Mouse (Mus musculus): ENCODE measurements around the gene Entr1. TPM values are rescaled to one million over a fixed set of nuclear protein-coding genes. Genes with fewer than 3 reads are reported as not detected.

Gene Entr1
- polyA plus RNA-seq, 1 experiment from 2014 or later: 115 TPM

DNA sequence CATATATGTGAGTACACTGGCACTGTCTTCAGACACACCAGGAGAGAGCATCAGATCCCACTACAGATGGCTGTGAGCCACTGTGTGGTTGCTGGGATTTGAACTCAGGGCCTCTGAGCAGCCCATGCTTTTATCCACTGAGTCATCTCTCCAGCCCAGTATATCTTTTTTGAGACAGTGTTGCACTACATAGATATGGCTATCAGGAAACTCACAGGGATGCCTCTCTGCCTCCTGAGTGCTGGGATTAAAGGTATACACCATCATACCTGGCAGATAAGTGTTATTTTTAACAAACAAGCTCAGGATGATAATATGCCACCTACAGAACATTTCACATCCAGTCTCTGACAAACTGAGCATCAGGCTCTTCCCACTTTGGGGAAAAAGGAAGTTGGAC is 27.9 kb upstream of the Entr1 start:
- H3K4me1 ChIP-seq (ENCODE audit: control insufficient read depth, insufficient read depth, low read length): no peaks in the 10 kb centered on the region
- H3K36me3 ChIP-seq (ENCODE audit: control insufficient read depth, insufficient read depth, low read length): peaks cover 10% of the 10 kb centered on the region
- ATAC-seq (ENCODE audit: low FRiP score) (no peak), DNase-seq (ENCODE audit: low spot score, missing footprints) (no peak)
- no peak overlapping the region for H3K27ac ChIP-seq (ENCODE audit: low read depth, low read length)
- H3K27me3 ChIP-seq (ENCODE audit: control insufficient read depth, insufficient read depth, low read length): no peaks in the 10 kb centered on the region
- H3K4me3 ChIP-seq (ENCODE audit: low read depth, low read length): no peak overlapping the region
- no peak overlapping the region for H3K9ac ChIP-seq (ENCODE audit: low read length)
- H3K9me3 ChIP-seq (ENCODE audit: control insufficient read depth, low read length): no peaks in the 10 kb centered on the region
- no peak overlapping the region for H3K4me2 ChIP-seq

DNA sequence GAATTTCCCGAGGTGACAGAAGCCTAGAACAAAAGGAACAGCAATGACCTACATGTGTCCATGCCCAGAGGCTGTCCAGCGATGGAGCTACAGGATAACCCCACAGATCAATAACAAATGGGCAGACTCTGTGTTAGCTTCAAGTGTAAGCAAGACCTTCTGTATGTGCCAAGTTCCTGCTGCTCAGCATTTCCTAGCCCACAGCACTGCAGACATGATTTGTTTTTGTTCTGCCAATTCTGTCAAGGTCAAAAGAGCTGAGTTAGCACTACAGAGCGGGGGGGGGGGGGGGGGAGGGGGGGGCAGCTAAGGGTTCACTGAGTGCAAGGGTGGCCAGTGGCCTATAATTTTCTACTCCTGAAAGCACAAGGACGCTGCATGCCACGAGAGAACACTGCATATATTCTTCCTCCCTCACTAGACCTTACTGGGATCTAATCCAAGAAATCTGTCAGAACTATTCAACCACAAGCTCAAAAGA is 21.9 kb upstream of the Entr1 start:
- no peak for ATAC-seq (ENCODE audit: low FRiP score)
- no peak overlapping the region for H3K4me3 ChIP-seq (ENCODE audit: low read depth, low read length)
- H3K27me3 ChIP-seq (ENCODE audit: control insufficient read depth, insufficient read depth, low read length): no peaks in the 10 kb centered on the region
- peaks cover 17% of the 10 kb centered on the region for H3K4me1 ChIP-seq (ENCODE audit: control insufficient read depth, insufficient read depth, low read length)
- H3K4me2 ChIP-seq: no peak overlapping the region
- peaks cover 11% of the 10 kb centered on the region for H3K36me3 ChIP-seq (ENCODE audit: control insufficient read depth, insufficient read depth, low read length)
- 86% methylated on average over 5 of the region's 5 CpGs for WGBS
- no peaks in the 10 kb centered on the region for H3K9me3 ChIP-seq (ENCODE audit: control insufficient read depth, low read length)
- no peak overlapping the region for H3K9ac ChIP-seq (ENCODE audit: low read length)
- DNase-seq (ENCODE audit: low spot score, missing footprints): peak; percentile 49
- H3K27ac ChIP-seq (ENCODE audit: low read depth, low read length): no peak overlapping the region

DNA sequence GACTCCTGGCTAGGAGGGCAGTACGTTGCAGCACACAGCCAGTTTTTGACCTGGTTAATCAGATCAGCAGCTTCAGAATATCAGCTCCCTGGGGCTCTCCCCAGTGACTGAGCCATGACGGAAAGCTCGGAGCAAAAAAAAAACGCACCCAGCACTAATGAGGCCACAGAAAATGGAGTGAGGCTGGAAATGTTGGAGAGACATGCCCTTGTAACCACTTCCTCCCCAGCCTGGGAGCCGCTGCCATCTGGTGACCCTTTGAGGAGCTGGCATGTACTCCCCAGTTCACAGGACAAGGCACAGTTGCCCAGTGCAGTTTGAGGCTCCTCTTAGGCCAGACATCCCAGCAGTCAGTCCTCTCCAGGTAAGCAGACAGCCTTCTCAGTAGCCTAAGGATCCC is 21.0 kb upstream of the Entr1 start:
- Histone ChIP-seq H3K9me3 (ENCODE audit: control insufficient read depth, low read length) (no peaks in the 10 kb centered on the region), H3K27me3 (ENCODE audit: control insufficient read depth, insufficient read depth, low read length) (no peaks in the 10 kb centered on the region), H3K4me1 (ENCODE audit: control insufficient read depth, insufficient read depth, low read length) (peaks cover 22% of the 10 kb centered on the region), H3K4me3 (ENCODE audit: low read depth, low read length) (no peak overlapping the region), H3K27ac (ENCODE audit: low read depth, low read length) (no peak overlapping the region), H3K9ac (ENCODE audit: low read length) (no peak overlapping the region), H3K4me2 (no peak overlapping the region), H3K36me3 (ENCODE audit: control insufficient read depth, insufficient read depth, low read length) (peaks cover 11% of the 10 kb centered on the region)
- WGBS: 73% methylated on average over 5 of the region's 5 CpGs
- no peak for ATAC-seq (ENCODE audit: low FRiP score)
- DNase-seq (ENCODE audit: low spot score, missing footprints): no peak

DNA sequence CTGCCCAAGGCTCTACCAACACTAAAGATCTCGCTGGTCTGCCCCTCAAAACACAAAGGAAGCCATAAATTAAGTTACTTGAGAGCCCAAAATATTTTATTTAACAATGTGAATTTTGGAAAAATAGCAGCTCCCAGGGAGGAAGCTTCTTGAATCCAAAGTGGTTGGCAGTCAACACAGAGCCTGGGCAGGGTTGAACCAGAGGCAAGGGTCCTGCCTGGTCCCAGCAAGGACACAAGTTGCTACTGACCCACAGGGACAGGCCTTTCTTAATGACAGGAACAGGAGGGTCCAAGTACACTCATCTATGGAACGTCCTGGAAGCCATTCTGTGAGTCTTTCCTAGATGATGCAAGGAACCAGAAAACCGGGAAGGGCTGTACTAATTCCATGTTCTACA is 20.2 kb upstream of the Entr1 start:
- Histone ChIP-seq H3K4me1 (ENCODE audit: control insufficient read depth, insufficient read depth, low read length) (peaks cover 22% of the 10 kb centered on the region), H3K27me3 (ENCODE audit: control insufficient read depth, insufficient read depth, low read length) (no peaks in the 10 kb centered on the region), H3K27ac (ENCODE audit: low read depth, low read length) (no peak overlapping the region), H3K9ac (ENCODE audit: low read length) (no peak overlapping the region), H3K9me3 (ENCODE audit: control insufficient read depth, low read length) (no peaks in the 10 kb centered on the region), H3K36me3 (ENCODE audit: control insufficient read depth, insufficient read depth, low read length) (peaks cover 9% of the 10 kb centered on the region; the same call in 1 of the 2 replicates), H3K4me2 (no peak overlapping the region), H3K4me3 (ENCODE audit: low read depth, low read length) (peak overlapping the region; percentile 92; the same call in 1 of the 2 replicates)
- 59% methylated on average over 3 of the region's 3 CpGs for WGBS
- DNase-seq (ENCODE audit: low spot score, missing footprints) (no peak), ATAC-seq (ENCODE audit: low FRiP score) (peak; percentile 54; the same call in 1 of the 2 replicates)

DNA sequence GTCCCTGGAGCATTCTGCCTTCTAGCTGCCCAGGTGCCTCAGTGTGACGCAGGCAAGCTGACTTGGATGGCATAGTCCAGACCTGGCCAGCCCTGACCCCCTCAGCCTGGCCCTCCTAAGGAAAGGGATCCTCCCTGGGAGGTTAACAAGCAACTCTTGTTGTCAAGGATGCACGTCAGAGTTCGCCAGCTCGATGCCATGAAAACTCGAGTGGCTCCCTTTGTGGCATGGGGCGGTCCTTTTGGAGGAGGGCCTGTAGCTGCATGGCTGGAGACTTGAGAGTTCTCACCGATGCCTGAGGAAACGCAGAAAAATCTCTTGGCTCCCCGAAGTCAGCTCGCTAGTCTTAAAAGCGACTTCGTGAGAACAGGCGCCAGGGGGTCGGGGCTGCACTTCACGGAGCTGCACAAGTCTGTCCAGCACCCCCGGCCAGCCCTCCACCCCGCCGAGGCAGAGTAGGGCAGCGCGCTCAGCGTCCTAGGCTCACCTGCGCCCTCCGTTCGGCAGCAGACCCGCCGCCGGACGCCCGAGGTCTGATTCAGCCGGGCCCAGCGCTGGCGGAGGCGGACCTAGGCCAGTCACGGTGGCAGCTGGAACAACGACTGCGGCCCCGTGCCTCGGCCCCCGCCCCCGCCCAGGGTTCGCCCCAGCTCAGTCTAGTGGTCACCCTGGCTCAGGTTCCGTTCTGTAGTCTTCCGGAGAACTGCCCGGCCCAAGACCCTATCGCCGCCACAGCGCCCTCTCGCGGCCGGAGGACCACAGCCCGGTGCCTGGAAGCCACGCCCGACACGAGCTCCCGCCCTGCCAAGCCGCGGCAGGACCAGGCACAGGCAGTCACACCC is 19.6 kb upstream of the Entr1 start, which contains the start of gene Inpp5e:
Inpp5e (minus strand) TSS at position 689 of the 842 bp plus-strand sequence.
- H3K4me3 ChIP-seq (ENCODE audit: low read depth, low read length): peak within 1 kb of the TSS; percentile 92
- ATAC-seq (ENCODE audit: low FRiP score): peak; percentile 95
- peaks cover 22% of the 10 kb centered on the region for H3K4me1 ChIP-seq (ENCODE audit: control insufficient read depth, insufficient read depth, low read length)
- H3K27me3 ChIP-seq (ENCODE audit: control insufficient read depth, insufficient read depth, low read length): no peaks in the 10 kb centered on the region
- H3K4me2 ChIP-seq: peak within 1 kb of the TSS; percentile 92
- H3K9me3 ChIP-seq (ENCODE audit: control insufficient read depth, low read length): no peaks in the 10 kb centered on the region
- peak; percentile 100 for DNase-seq (ENCODE audit: low spot score, missing footprints)
- H3K27ac ChIP-seq (ENCODE audit: low read depth, low read length): peak within 1 kb of the TSS; percentile 44; the same call in 1 of the 2 replicates
- H3K9ac ChIP-seq (ENCODE audit: low read length): peak within 1 kb of the TSS; percentile 95
- peaks cover 6% of the 10 kb centered on the region; the same call in 1 of the 2 replicates for H3K36me3 ChIP-seq (ENCODE audit: control insufficient read depth, insufficient read depth, low read length)
- 1% methylated on average over 57 of the region's 57 CpGs for WGBS

DNA sequence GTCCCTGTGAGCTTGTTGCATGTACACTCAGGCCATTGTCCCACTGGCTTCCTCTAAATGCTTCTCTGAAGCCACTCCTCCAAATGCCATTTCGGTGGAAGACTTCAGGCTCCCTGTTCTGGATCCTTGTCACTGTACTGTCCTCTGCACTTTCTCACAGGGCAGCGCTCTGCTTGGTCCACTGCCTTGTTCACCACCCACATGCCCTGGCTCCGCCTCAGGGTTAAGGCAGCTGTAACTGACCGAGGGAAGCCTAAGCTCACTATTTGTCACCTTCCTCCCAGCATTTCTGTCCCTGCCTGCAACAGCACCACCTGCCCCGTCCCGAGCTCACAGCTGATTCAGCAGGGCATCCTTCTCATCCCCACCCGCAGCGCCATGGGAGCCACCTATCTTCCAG is 14.2 kb upstream of the Entr1 start:
- Histone ChIP-seq H3K9me3 (ENCODE audit: control insufficient read depth, low read length) (no peaks in the 10 kb centered on the region), H3K9ac (ENCODE audit: low read length) (no peak overlapping the region), H3K4me2 (no peak overlapping the region), H3K36me3 (ENCODE audit: control insufficient read depth, insufficient read depth, low read length) (peaks cover 17% of the 10 kb centered on the region), H3K4me1 (ENCODE audit: control insufficient read depth, insufficient read depth, low read length) (peaks cover 21% of the 10 kb centered on the region), H3K4me3 (ENCODE audit: low read depth, low read length) (no peak overlapping the region), H3K27ac (ENCODE audit: low read depth, low read length) (no peak overlapping the region), H3K27me3 (ENCODE audit: control insufficient read depth, insufficient read depth, low read length) (no peaks in the 10 kb centered on the region)
- DNase-seq (ENCODE audit: low spot score, missing footprints) (no peak), ATAC-seq (ENCODE audit: low FRiP score) (no peak)
- WGBS: 85% methylated on average over 8 of the region's 8 CpGs

DNA sequence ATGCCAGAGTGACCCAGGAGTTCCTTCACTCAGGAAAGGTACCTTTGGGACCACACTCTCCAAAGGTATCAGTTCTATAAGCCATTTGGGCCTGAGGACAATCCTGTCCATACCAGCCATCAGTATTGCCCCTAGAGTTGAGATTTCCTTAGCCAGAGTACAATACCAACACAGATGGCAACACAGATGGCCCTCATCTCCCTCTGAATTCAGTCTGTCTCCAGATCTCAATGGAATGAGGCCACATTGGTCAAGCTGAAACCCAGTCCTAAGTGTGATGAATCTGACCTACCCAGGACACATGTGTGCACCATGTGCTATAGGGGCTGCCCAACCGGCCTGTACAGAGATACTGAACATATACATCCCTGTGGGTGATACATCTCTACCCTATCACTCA is 13.1 kb upstream of the Entr1 start:
- no peak for ATAC-seq (ENCODE audit: low FRiP score)

DNA sequence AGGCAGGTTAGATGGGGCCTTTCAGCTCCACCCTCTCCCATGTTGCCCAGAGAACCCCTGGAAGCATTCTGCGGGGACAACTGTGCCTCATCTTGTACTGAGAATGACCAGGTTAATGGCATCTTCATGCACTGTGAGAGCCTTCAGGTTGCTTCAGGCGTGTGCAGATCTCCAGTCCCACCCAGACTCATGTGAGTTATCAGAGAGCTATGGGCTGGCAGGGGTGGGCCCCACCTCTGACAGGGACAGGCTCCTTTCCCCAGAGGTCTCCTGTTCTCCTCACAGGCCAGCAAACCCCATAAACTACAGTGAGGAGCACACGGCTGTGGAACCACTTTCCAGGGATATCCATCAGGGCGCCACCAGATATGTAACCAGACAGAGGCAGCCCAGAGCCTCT is 11.9 kb upstream of the Entr1 start:
- Histone ChIP-seq H3K27me3 (ENCODE audit: control insufficient read depth, insufficient read depth, low read length) (no peaks in the 10 kb centered on the region), H3K27ac (ENCODE audit: low read depth, low read length) (no peak overlapping the region), H3K4me3 (ENCODE audit: low read depth, low read length) (no peak overlapping the region), H3K4me2 (no peak overlapping the region), H3K9me3 (ENCODE audit: control insufficient read depth, low read length) (no peaks in the 10 kb centered on the region), H3K36me3 (ENCODE audit: control insufficient read depth, insufficient read depth, low read length) (peaks cover 29% of the 10 kb centered on the region), H3K4me1 (ENCODE audit: control insufficient read depth, insufficient read depth, low read length) (peaks cover 5% of the 10 kb centered on the region), H3K9ac (ENCODE audit: low read length) (no peak overlapping the region)
- ATAC-seq (ENCODE audit: low FRiP score) (no peak), DNase-seq (ENCODE audit: low spot score, missing footprints) (no peak)
- WGBS: 89% methylated on average over 4 of the region's 4 CpGs

More for the DNA sequence above, 13.1 kb upstream of the Entr1 start:
- Histone ChIP-seq H3K27ac (ENCODE audit: low read depth, low read length) (no peak overlapping the region), H3K4me2 (no peak overlapping the region), H3K4me3 (ENCODE audit: low read depth, low read length) (no peak overlapping the region), H3K27me3 (ENCODE audit: control insufficient read depth, insufficient read depth, low read length) (no peaks in the 10 kb centered on the region), H3K9me3 (ENCODE audit: control insufficient read depth, low read length) (no peaks in the 10 kb centered on the region), H3K9ac (ENCODE audit: low read length) (no peak overlapping the region), H3K36me3 (ENCODE audit: control insufficient read depth, insufficient read depth, low read length) (peaks cover 22% of the 10 kb centered on the region), H3K4me1 (ENCODE audit: control insufficient read depth, insufficient read depth, low read length) (peaks cover 13% of the 10 kb centered on the region)
- WGBS: 100% methylated on average over 1 of the region's 1 CpGs
- no peak for DNase-seq (ENCODE audit: low spot score, missing footprints)

DNA sequence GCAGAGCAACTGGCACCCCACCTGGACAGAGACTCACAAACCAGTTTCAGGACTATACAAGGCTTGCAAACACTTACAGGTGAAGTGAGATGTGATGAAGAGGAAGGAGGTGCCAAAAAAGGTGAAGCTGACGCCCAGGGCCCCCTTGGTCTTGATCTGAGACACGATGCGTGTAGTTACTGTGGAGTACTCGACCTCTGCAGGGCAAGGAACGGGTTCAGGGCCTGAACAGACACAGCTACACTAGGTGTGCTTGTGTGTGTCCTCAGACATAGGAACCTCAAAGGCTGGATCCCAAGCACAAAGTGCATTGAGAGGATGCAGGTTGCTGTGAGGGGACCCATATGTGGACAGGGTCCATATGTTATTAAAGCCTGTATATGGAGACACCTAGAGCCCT is 11.2 kb upstream of the Entr1 start:
- no peaks in the 10 kb centered on the region for H3K9me3 ChIP-seq (ENCODE audit: control insufficient read depth, low read length)
- no peak overlapping the region for H3K9ac ChIP-seq (ENCODE audit: low read length)
- no peaks in the 10 kb centered on the region for H3K27me3 ChIP-seq (ENCODE audit: control insufficient read depth, insufficient read depth, low read length)
- no peak overlapping the region for H3K4me3 ChIP-seq (ENCODE audit: low read depth, low read length)
- no peak overlapping the region for H3K4me2 ChIP-seq
- no peak overlapping the region for H3K27ac ChIP-seq (ENCODE audit: low read depth, low read length)
- DNase-seq (ENCODE audit: low spot score, missing footprints) (peak; percentile 68), ATAC-seq (ENCODE audit: low FRiP score) (no peak)
- whole genome bisulfite sequencing: 91% methylated on average over 5 of the region's 5 CpGs
- peaks cover 35% of the 10 kb centered on the region for H3K36me3 ChIP-seq (ENCODE audit: control insufficient read depth, insufficient read depth, low read length)
- H3K4me1 ChIP-seq (ENCODE audit: control insufficient read depth, insufficient read depth, low read length): no peaks in the 10 kb centered on the region
